Mouse (Mus musculus) left cerebral cortex, adult 8-10 months (tissue): ENCODE data around the gene Psmd2. TPM values are rescaled to one million over a fixed set of nuclear protein-coding genes. Genes with fewer than 3 reads are reported as not detected.

ENCODE experiments used
- DNase-seq, 2 experiments: peaks; one replicate each; pipeline ENCODE4 v3.0.0; 2022; ENCODE audit warnings: low spot score in 2 of 2
- microRNA-seq, 2 experiments: library from miRNA; unstranded; fragments of <30 nt; microRNA quantifications; one replicate each; pipeline ENCODE4 v1.2.0; 2022
- total RNA-seq, 4 experiments: library from RNA; stranded (reverse); gene quantifications; 2 replicates each; pipeline ENCODE4 v1.2.4; 2022

Psmd2 gene
- total RNA-seq, 4 experiments from 2014 or later, result 222 to 245 (median 230) TPM

- no peak for DNase-seq
Observed at GRCm38 (mm10) chr16:20701729-20702521, 50.5 kb downstream of the Psmd2 start.

GRCm38 (mm10) chr16:20702522-20702893 lies 51.1 kb downstream of the Psmd2 start:
- DNase-seq, result no peak

- DNase-seq, result no peak
Observed at GRCm38 (mm10) chr16:20703071-20703470, 51.6 kb downstream of the Psmd2 start.

- DNase-seq, result no peak
Observed at GRCm38 (mm10) chr16:20703699-20704400, 52.4 kb downstream of the Psmd2 start.

- no peak for DNase-seq
Observed at GRCm38 (mm10) chr16:20705786-20706185, 54.3 kb downstream of the Psmd2 start.

- DNase-seq, result no peak
Observed at GRCm38 (mm10) chr16:20706407-20707055, 55.1 kb downstream of the Psmd2 start.

- DNase-seq, result no peak
Observed at GRCm38 (mm10) chr16:20708220-20708938, 56.9 kb downstream of the Psmd2 start.

- no peak for DNase-seq
Observed at GRCm38 (mm10) chr16:20708939-20709734, 57.7 kb downstream of the Psmd2 start.

GRCm38 (mm10) chr16:20710370-20710769 lies 58.9 kb downstream of the Psmd2 start:
- no peak for DNase-seq

GRCm38 (mm10) chr16:20710810-20711209 lies 59.4 kb downstream of the Psmd2 start:
- DNase-seq, result no peak

- DNase-seq, result no peak
Observed at GRCm38 (mm10) chr16:20712190-20712589, 60.7 kb downstream of the Psmd2 start.

GRCm38 (mm10) chr16:20712889-20713288 lies 61.4 kb downstream of the Psmd2 start:
- no peak for DNase-seq

Small RNA genes within 50 kb of the gene (microRNA-seq; reads per million reads assigned to microRNA genes)
- 438 to 446 reads per million in 2 experiments for gene Mir1224

Other genes with a start within 250 kb of the Psmd2 start
- gene Abcc5, start 225.3 kb upstream of the Psmd2 start, total RNA-seq, result 100 to 1,000 TPM; 189 to 219 (median 203) TPM
- gene Eif2b5, start 152.8 kb upstream of the Psmd2 start, total RNA-seq, result 10 to 100 TPM; 57.3 to 62.6 (median 59.3) TPM
- 10 to 100 TPM; 50.6 to 55.9 (median 54.9) TPM for gene Dvl3, start 134.7 kb upstream of the Psmd2 start, total RNA-seq
- 100 to 1,000 TPM; 794 to 854 (median 817) TPM for gene Ap2m1, start 116.2 kb upstream of the Psmd2 start, total RNA-seq
- gene Abcf3, start 103.1 kb upstream of the Psmd2 start, total RNA-seq, result 100 to 1,000 TPM; 102 to 130 (median 119) TPM
- 10 to 100 TPM; 51.3 to 65.5 (median 57.9) TPM for gene Vwa5b2, start 62.2 kb upstream of the Psmd2 start, total RNA-seq
- gene Eef1akmt4, start 40.1 kb upstream of the Psmd2 start, total RNA-seq, result 1 to 10 TPM; 1.1 to 2.3 (median 1.7) TPM
- under 1 TPM in 2 of 4 experiments, not detected in 2; 0.42 to 0.73 TPM for gene Gm49333, start 40.0 kb upstream of the Psmd2 start, total RNA-seq
- gene Alg3, start 39.9 kb upstream of the Psmd2 start, total RNA-seq, result 10 to 100 TPM in 3 of 4 experiments, 1 to 10 TPM in 1; 8.1 to 15.5 (median 12.3) TPM
- 100 to 1,000 TPM; 145 to 169 (median 150) TPM for gene Camk2n2, start 30.4 kb upstream of the Psmd2 start, total RNA-seq
- 10 to 100 TPM; 28.2 to 33.5 (median 30.5) TPM for gene Ece2, start 21.8 kb upstream of the Psmd2 start, total RNA-seq
- 100 to 1,000 TPM; 253 to 267 (median 263) TPM for gene Eif4g1, start 16.7 kb downstream of the Psmd2 start, total RNA-seq
- 100 to 1,000 TPM; 271 to 291 (median 283) TPM for gene Fam131a, start 41.6 kb downstream of the Psmd2 start, total RNA-seq
- 10 to 100 TPM; 19.6 to 26.6 (median 21.2) TPM for gene Polr2h, start 66.0 kb downstream of the Psmd2 start, total RNA-seq
- 10 to 100 TPM; 63.2 to 75.5 (median 71.9) TPM for gene Clcn2, start 66.1 kb downstream of the Psmd2 start, total RNA-seq
- gene Chrd, start 81.5 kb downstream of the Psmd2 start, total RNA-seq, result 10 to 100 TPM; 26.7 to 42.0 (median 32.0) TPM
- 1 to 10 TPM; 5.2 to 7.2 (median 5.8) TPM for gene Thpo, start 82.9 kb downstream of the Psmd2 start, total RNA-seq